Mouse (Mus musculus) intestine, embryonic 14.5 days (tissue): ENCODE data around the gene Copz2. TPM values are rescaled to one million over a fixed set of nuclear protein-coding genes. Genes with fewer than 3 reads are reported as not detected.

ENCODE experiments used
- ATAC-seq: fragments of 200-750 bp; cut with Nextera tagmentation; replicated peaks from 2 replicates; pipeline ENCODE4 v1.8.0; 2017; ENCODE audit warnings: low read depth, moderate number of reproducible peaks, moderate TSS enrichment, moderate library complexity; ENCODE audit not compliant: low FRiP score, low TSS enrichment
- DNase-seq: peaks from one replicate; pipeline ENCODE4 v3.0.0-alpha.2; 2018; ENCODE audit warnings: low spot score
- H3K27ac ChIP-seq: fragments of 300-500 bp; sonication (generic); 2 replicates; pipeline ENCODE4 v1.5.1; 2014; ENCODE audit warnings: low read depth, mild to moderate bottlenecking, control low read depth
- H3K27me3 ChIP-seq: fragments of 300-500 bp; sonication (generic); replicated peaks from 2 replicates; pipeline ENCODE4 v1.6.1; 2014; ENCODE audit warnings: low read length, control low read depth; ENCODE audit not compliant: control insufficient read depth, insufficient read depth
- H3K36me3 ChIP-seq: fragments of 300-500 bp; sonication (generic); 2 replicates; pipeline ENCODE4 v1.6.1; 2014; ENCODE audit warnings: low read length, control low read depth; ENCODE audit not compliant: control insufficient read depth, insufficient read depth
- H3K4me1 ChIP-seq: fragments of 300-500 bp; sonication (generic); replicated peaks from 2 replicates; pipeline ENCODE4 v1.6.1; 2014; ENCODE audit warnings: low read length, control low read depth, mixed read lengths; ENCODE audit not compliant: control insufficient read depth, insufficient read depth
- H3K4me2 ChIP-seq: fragments of 300-500 bp; sonication (generic); 2 replicates; pipeline ENCODE4 v1.6.1; 2014; ENCODE audit warnings: low read length
- H3K4me3 ChIP-seq: fragments of 300-500 bp; sonication (generic); 2 replicates; pipeline ENCODE4 v1.5.1; 2014; ENCODE audit warnings: low read depth, low read length, control low read depth, mixed read lengths
- H3K9ac ChIP-seq: fragments of 300-500 bp; sonication (generic); 2 replicates; pipeline ENCODE4 v1.6.1; 2014; ENCODE audit warnings: mild to moderate bottlenecking, low read length
- H3K9me3 ChIP-seq: fragments of 300-500 bp; sonication (generic); 2 replicates; pipeline ENCODE4 v1.6.1; 2016; ENCODE audit warnings: low read length, control low read depth; ENCODE audit not compliant: control insufficient read depth
- WGBS: fragments of 180-500 bp; shearing (Covaris S2); extraction: QIAGEN DNeasy Blood & Tissue Kit; methylation state at CpG from one replicate; pipeline ENCODE4 v1.1.7; 2014; 5-methylcytosine and 5-hydroxymethylcytosine counted together
- polyA plus RNA-seq: library from polyadenylated mRNA; unstranded; fragments of >200 nt; fragmentation: Nextera tagmentation; extraction: Ambion mirVana; gene quantifications from 2 replicates; pipeline ENCODE4 v1.2.1, GENCODE M21; 2014

The Copz2 gene
- polyA plus RNA-seq, 1 experiment from 2014 or later, result 102 TPM

GRCm38 (mm10) chr11:96815895-96816294, 33.8 kb upstream of the Copz2 start:
- DNase-seq, result no peak
- no peak overlapping the region for H3K27ac ChIP-seq
- WGBS, result 98% methylated on average over 2 of the region's 2 CpGs
- H3K36me3 ChIP-seq, result peaks cover 74% of the 10 kb centered on the region
- no peak overlapping the region for H3K4me2 ChIP-seq
- H3K4me1 ChIP-seq, result no peaks in the 10 kb centered on the region
- H3K4me3 ChIP-seq, result no peak overlapping the region
- no peak overlapping the region for H3K9ac ChIP-seq
- ATAC-seq, result no peak
- H3K9me3 ChIP-seq, result no peaks in the 10 kb centered on the region
- no peaks in the 10 kb centered on the region for H3K27me3 ChIP-seq

GRCm38 (mm10) chr11:96816494-96816893, 33.2 kb upstream of the Copz2 start:
- Histone ChIP-seq H3K4me2 (no peak overlapping the region), H3K36me3 (peaks cover 74% of the 10 kb centered on the region), H3K27me3 (no peaks in the 10 kb centered on the region), H3K4me1 (no peaks in the 10 kb centered on the region), H3K9me3 (no peaks in the 10 kb centered on the region), H3K27ac (no peak overlapping the region), H3K4me3 (no peak overlapping the region), H3K9ac (no peak overlapping the region)
- DNase-seq (no peak), ATAC-seq (no peak)
- 94% methylated on average over 1 of the region's 1 CpGs for WGBS

DNA sequence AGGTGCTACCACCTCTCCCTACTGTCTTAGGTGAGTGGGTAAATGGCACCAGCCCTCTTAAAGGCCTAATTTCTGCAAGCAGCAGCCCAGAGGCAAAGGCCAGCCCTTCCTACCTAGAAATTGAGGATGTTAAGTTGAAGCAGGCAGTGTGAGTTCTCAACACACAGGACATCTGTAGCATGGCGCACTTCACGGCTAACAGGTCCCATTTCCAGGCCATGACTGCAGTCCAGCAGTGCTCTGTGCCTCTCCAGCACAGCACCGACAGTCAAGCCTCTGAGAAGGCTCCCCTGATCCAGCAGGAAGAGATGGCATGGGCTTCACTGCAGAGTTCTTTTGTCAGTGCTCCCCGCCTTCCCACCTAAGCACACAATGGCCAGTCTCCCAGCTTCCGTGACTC, 32.7 kb upstream of the Copz2 start:
- Histone ChIP-seq H3K27me3 (no peaks in the 10 kb centered on the region), H3K4me1 (no peaks in the 10 kb centered on the region), H3K27ac (no peak overlapping the region), H3K9me3 (no peaks in the 10 kb centered on the region), H3K36me3 (peaks cover 75% of the 10 kb centered on the region), H3K4me3 (no peak overlapping the region), H3K9ac (no peak overlapping the region), H3K4me2 (no peak overlapping the region)
- WGBS, result 85% methylated on average over 5 of the region's 5 CpGs
- ATAC-seq (no peak), DNase-seq (no peak)

GRCm38 (mm10) chr11:96818128-96818710, 31.5 kb upstream of the Copz2 start:
- H3K9me3 ChIP-seq, result no peaks in the 10 kb centered on the region
- no peak overlapping the region for H3K9ac ChIP-seq
- H3K27me3 ChIP-seq, result no peaks in the 10 kb centered on the region
- 88% methylated on average over 8 of the region's 8 CpGs for WGBS
- ATAC-seq (no peak), DNase-seq (no peak)
- H3K36me3 ChIP-seq, result peaks cover 74% of the 10 kb centered on the region
- H3K27ac ChIP-seq, result no peak overlapping the region
- H3K4me3 ChIP-seq, result no peak overlapping the region
- peaks cover 5% of the 10 kb centered on the region for H3K4me1 ChIP-seq
- H3K4me2 ChIP-seq, result no peak overlapping the region

DNA sequence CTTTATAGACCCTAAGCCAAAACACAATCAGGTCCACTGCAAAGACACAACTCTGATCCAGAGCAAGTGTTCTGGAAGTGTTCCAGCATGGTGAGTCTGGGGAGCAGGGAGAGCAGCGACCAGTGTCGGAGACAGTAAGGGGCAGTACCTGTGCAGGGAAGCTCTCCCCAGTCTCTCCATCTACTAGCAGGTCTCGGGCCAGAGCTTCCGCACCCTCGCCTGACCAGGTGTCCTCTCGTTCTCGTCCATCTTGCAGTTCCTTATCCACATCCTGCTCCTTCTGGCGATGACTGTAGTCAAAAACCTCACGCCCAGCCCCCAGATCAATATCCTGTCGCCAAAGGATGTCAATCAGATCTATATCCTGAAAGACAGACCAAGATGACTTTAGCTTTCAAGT, 27.7 kb upstream of the Copz2 start:
- H3K27me3 ChIP-seq, result no peaks in the 10 kb centered on the region
- H3K9me3 ChIP-seq, result no peaks in the 10 kb centered on the region
- H3K36me3 ChIP-seq, result peaks cover 70% of the 10 kb centered on the region
- no peak overlapping the region for H3K9ac ChIP-seq
- DNase-seq (no peak), ATAC-seq (no peak)
- H3K4me2 ChIP-seq, result no peak overlapping the region
- H3K4me1 ChIP-seq, result peaks cover 39% of the 10 kb centered on the region
- WGBS, result 89% methylated on average over 10 of the region's 10 CpGs
- H3K27ac ChIP-seq, result no peak overlapping the region
- no peak overlapping the region for H3K4me3 ChIP-seq

DNA sequence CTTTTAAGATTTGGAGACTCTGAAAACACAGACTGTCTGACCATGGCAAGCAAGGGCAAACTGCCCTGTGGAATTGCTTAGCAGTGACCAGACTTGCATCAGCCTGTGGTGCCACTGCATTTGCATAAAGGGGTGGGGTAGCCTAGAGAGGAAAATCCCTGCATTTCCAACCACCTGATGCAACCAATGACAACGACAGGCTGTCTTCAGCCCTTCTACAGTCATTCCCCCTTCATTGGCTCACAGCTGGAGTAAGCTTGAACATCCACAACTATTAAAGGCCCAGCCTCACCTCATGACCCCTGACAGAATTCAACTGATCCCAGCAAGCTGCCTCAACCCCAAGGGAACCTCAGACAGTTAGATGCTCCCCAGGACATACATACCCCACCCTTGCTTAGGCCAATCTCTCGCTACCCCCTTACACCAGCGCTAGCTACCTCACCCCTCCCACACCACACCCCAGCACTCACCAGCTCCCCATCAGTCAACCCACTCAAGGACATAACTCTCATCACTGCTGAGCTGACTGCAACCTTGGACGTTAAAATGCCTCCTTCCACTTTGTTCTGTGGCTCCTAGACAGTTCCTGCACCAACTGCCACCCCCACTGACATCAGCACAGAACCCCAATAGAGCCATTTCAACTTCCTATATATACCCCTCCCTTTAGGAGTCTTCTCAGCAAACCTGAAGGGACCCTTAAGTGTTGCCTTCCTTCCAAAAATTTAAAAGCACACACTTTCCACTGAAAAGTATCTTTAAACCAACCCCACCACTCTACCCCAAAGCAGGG, 26.8 kb upstream of the Copz2 start:
- Histone ChIP-seq H3K4me3 (peak overlapping the region; percentile 45), H3K9ac (no peak overlapping the region), H3K4me1 (peaks cover 48% of the 10 kb centered on the region), H3K27ac (peak overlapping the region; percentile 36; the same call in 1 of the 2 replicates), H3K4me2 (peak overlapping the region; percentile 86), H3K36me3 (peaks cover 70% of the 10 kb centered on the region), H3K27me3 (no peaks in the 10 kb centered on the region), H3K9me3 (no peaks in the 10 kb centered on the region)
- ATAC-seq (no peak), DNase-seq (no peak)
- 36% methylated on average over 4 of the region's 4 CpGs for WGBS

DNA sequence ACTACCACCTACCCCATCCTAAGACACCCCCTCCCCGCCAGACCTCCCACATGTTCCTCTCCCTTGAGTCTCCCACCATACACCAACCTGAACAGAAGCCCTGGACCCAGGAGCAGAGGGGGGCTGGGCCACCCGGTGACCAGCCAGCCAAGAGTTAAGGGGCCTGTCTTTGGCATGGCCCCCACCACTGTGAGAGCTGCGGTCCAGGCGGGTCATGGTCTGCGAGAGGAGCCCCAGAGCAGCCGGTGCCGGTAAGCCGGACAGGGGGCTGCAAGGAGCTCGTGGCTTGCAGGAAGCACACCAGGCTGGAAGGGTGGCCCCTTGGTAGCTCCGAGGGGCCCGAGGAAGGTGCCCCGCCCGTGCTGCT, 26.2 kb upstream of the Copz2 start:
- peaks cover 52% of the 10 kb centered on the region for H3K4me1 ChIP-seq
- no peaks in the 10 kb centered on the region for H3K27me3 ChIP-seq
- peak overlapping the region; percentile 45 for H3K4me3 ChIP-seq
- H3K36me3 ChIP-seq, result peaks cover 65% of the 10 kb centered on the region
- WGBS, result 10% methylated on average over 13 of the region's 13 CpGs
- peak overlapping the region; percentile 36; the same call in 1 of the 2 replicates for H3K27ac ChIP-seq
- ATAC-seq (peak; percentile 40; the same call in 1 of the 2 replicates), DNase-seq (no peak)
- no peaks in the 10 kb centered on the region for H3K9me3 ChIP-seq
- peak overlapping the region; percentile 86 for H3K4me2 ChIP-seq
- H3K9ac ChIP-seq, result peak overlapping the region; percentile 38; the same call in 1 of the 2 replicates

DNA sequence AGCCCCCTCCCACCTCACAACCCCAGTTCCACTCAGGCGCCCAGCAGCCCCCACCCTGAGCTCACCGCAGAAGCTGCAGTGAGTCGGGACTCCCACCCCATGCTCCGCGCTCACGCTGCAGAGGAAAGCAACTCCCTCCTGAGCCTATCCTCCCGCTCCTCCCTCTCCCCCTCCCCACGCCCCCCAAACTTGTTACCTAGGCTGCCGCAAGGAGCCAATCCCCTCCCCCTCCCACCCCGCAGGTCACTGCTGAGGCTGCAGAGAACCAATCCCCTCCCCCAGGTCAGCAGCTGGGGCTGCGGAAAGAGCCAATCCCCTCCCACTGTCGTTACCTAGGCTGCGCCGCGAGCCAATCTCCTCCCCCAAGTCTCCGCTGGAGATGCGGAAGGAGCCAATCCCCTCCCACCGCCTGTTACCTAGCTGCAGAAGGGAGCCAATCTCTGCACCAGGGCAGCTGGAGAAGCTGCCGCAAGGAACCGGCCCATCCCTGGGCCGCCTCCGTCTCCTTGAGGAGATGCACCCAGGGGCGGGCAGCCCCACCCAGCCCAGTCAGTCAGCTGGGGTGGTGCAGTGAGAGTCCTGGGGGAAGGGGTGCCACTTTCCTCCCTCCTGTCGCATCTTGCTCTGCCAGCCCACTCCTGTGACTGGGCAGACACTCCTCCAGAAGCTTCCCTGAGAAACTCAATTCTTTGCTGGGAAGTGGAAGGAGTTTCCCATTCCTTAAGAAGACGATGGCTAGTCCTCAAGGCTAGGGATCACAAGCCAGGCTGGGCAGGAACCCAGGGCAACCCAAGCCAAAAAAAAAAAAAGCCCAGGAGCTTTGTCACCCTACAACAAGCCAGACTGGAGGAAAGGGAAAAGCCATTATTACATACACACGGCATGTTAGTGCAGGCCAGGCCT, 25.5 kb upstream of the Copz2 start:
- 2% methylated on average over 23 of the region's 26 CpGs for WGBS
- peaks cover 57% of the 10 kb centered on the region for H3K4me1 ChIP-seq
- no peaks in the 10 kb centered on the region for H3K9me3 ChIP-seq

More for the DNA sequence above, 25.5 kb upstream of the Copz2 start:
- Histone ChIP-seq H3K27ac (peak overlapping the region; percentile 75), H3K36me3 (peaks cover 58% of the 10 kb centered on the region), H3K4me3 (peak overlapping the region; percentile 45), H3K4me2 (peak overlapping the region; percentile 86), H3K27me3 (no peaks in the 10 kb centered on the region), H3K9ac (peak overlapping the region; percentile 38; the same call in 1 of the 2 replicates)
- ATAC-seq (peak; percentile 88), DNase-seq (peak; percentile 90)
